19 mouse cellular contexts compared by ENCODE assay signal in genomic region chr10:56427827-56428226, GRCm38 (mm10).
"Had no signal": no experiment of that assay in that cellular context is flagged by ENCODE, and none has a peak within 500 bp of the region (broad histone marks: within the 10 kb centered on the region; RNA-seq: fewer than 3 reads in every experiment).

No protein-coding gene starts in this region.

- DNase-seq: liver, postnatal 0 days; lung, adult 2 months; lung, postnatal 14 days; lung, postnatal 36 days; midbrain, embryonic 14.5 days; right cerebral cortex, postnatal 14 days; thymus, adult 2 months; thymus, postnatal 25 days; thymus, postnatal 4 days had no signal

- H3K9me3 ChIP-seq: lung, embryonic 15.5 days; midbrain, embryonic 10.5 days; midbrain, embryonic 12.5 days; neural tube, embryonic 12.5 days; stomach, embryonic 15.5 days had no signal

- H3K9ac ChIP-seq: liver, postnatal 0 days; lung, embryonic 15.5 days; midbrain, embryonic 12.5 days; neural tube, embryonic 12.5 days; stomach, embryonic 15.5 days had no signal

- H3K4me3 ChIP-seq: lung, embryonic 15.5 days; megakaryocyte, embryonic 14.5 days; midbrain, embryonic 10.5 days; midbrain, embryonic 12.5 days; neural tube, embryonic 12.5 days; stomach, embryonic 15.5 days had no signal

- H3K27ac ChIP-seq: lung, embryonic 15.5 days; macrophage; midbrain, embryonic 10.5 days; midbrain, embryonic 12.5 days; neural tube, embryonic 12.5 days; stomach, embryonic 15.5 days; stomach, postnatal 0 days had no signal

- H3K36me3 ChIP-seq: lung, embryonic 15.5 days; midbrain, embryonic 10.5 days; midbrain, embryonic 12.5 days; neural tube, embryonic 12.5 days; stomach, embryonic 15.5 days had no signal

- H3K27me3 ChIP-seq: lung, embryonic 15.5 days; megakaryocyte, embryonic 14.5 days; midbrain, embryonic 12.5 days; neural tube, embryonic 12.5 days; stomach, embryonic 15.5 days had no signal

- ATAC-seq: liver, postnatal 0 days; lung, postnatal 0 days; midbrain, embryonic 16.5 days had no signal

- H3K4me1 ChIP-seq: megakaryocyte, embryonic 14.5 days; neural tube, embryonic 12.5 days; stomach, embryonic 15.5 days had no signal

- H3K4me2 ChIP-seq: lung, embryonic 15.5 days; midbrain, embryonic 12.5 days; neural tube, embryonic 12.5 days; stomach, embryonic 15.5 days had no signal
